Mouse (Mus musculus) lung, postnatal 0 days (tissue): ENCODE results near the gene Adamts7.

Experiments used
- CTCF ChIP-seq: IDR thresholded peaks from 2 replicates; pipeline ENCODE4 v1.5.1; 2016; ENCODE audit warnings: antibody characterized with exemption, mild to moderate bottlenecking
- EP300 ChIP-seq: IDR thresholded peaks from 2 replicates; pipeline ENCODE4 v1.6.1; 2016; ENCODE audit warnings: antibody characterized with exemption, mild to moderate bottlenecking, control low read depth

DNA sequence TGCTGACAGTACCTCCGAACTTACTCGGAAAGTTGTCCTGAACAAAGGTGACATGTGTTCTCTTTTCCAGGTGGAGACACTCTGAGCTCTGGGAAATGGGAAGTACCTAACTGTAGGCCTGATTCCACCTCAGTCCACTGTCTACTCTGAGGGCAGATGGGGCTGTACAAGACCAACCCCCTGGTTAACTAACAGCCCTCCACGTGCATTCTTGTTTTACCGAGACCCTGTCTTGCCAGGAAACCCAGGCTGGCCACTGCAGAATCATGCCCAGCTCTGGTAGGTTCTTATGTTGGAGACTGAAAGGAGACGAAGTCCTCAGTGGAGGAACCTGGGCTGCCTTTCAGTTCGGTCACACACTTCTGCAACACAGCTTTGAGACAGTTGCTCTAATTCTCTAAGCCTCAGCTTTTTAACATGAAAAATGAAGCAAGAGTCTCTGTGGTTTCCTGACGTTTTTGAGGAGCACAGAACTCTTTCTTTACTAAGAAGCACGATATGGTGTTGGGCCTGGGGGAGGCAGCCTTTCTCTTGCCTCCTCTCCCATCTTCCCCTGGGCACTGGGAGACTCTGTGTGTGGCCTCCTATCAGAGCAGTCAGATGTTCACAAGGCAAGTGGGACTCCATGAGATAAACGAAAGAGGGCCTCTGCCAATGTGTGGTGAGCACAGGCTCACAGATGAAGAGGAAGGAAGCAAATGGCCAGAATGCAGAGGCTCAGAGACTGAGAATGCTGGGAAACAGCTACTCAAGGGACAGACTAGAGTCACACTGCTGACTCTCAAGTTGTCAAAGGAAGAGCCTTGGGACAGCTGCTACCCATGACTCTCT lies 74.6 kb downstream of the Adamts7 start:
- TF ChIP-seq CTCF (no peak), EP300 (no peak)
